Mouse (Mus musculus) hindlimb bud, embryonic 11.5 days (tissue): ENCODE data around the gene Uqcr11.

ENCODE experiments used
- DNase-seq: peaks from one replicate; pipeline ENCODE4 v3.0.0-alpha.2; 2012; ENCODE audit warnings: low read depth, low spot score; ENCODE audit errors: extremely low spot score

The Uqcr11 gene

DNA sequence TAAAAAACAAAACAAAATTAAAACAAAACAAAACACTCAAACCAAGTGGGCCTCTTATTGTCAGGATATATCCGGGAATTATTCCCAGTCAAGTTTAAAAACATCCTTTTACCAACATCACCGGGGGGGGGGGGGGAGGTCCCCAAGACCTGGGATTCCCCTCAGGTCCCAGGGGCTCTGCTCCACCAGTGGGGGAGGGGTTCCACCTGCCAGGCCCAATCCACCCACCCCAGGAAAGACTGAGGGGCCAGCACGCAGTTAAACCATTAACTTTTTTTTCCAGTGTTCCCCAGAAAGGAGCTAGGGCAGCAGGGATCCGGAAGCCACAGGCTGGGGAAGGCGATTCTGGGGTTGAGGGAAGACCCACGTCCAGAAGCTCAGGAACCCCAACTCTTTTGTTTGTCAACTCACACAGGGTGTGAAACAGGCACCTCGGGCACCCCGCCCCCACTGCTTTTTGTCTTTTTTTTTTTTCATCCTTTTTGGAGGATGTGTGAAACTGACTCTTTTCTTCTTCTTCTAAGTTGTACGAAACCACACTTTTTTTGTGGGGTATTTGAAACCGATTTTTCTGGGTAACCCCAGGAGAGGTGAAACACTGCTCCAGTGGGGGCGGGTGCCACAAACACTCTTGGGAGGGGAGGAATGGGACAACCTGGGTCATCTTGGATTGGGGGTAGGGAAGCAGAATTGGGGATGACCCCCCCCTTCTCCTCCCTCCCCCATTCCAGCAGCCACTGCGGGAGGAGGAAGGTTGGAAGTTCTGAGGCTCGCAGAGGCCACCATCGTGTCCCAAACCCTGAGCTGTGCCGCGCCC, 25.1 kb upstream of the Uqcr11 start:
- DNase-seq, result no peak

DNA sequence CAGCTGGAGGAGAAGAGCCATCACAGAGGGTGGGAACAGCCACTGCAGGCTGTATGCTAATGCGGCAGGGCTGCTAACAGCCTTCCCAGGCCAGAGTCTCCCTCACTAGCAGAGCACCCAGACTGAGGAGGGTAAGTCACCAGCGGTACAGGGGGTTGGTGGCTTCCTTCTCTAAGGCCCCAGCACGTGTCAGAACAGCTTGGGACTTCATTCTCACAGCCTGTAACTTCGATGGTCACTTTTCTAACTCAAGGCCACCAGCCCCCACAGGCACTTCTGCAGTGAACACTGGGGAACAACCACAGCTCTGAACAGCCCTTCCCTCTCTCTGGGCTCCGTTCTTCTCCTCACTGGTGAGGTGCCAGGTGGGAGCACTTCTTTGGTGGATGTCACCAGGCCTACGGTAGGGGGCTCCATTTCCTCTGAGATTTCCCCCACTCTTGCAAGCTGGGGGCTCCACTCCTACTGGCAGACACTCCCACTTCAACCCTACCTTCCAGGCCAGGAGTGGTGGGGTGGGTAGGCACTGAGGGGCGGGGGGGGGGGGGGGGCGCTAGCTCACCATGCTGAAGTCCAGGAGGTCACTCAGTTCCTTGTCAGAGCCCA, 23.8 kb upstream of the Uqcr11 start:
- no peak for DNase-seq

DNA sequence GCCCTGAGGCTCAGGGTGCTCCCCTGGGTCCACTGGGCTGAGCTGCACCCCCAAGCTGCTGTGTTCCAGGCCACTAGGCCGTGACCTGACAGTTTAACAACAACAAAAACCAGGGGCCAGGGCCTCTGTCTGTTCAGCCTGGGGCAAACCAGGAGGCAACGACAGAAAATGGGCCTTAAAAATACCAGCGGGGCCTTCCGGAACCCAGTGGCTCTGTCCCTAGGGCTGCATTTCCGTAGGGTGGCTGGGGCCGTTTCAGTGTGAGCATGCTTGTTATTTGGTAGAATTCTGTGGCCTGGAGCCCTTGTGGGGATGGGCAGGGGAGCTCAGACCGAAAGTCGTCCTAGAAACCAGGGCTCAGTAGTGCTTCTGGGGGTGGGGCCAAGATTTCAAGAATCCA, 23.2 kb upstream of the Uqcr11 start:
- DNase-seq, result no peak

DNA sequence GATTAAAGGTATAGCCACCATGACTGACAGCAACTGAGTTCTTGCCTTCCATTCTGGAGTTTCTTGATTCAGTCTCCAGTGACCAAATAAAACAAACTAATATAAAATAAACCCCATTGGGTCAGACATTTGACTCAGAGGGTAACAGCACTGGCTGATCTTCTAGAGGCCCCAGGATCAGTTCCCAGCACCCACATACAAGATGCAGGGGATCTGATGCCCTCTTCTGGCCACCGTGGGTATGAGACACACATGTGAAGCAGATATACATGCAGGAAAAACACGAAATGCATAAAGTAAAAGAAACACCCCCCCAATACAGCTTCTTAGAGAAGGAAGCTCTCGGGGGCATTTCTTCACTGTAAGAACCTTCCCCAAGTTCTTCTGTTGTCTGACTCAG, 18.4 kb upstream of the Uqcr11 start:
- no peak for DNase-seq

DNA sequence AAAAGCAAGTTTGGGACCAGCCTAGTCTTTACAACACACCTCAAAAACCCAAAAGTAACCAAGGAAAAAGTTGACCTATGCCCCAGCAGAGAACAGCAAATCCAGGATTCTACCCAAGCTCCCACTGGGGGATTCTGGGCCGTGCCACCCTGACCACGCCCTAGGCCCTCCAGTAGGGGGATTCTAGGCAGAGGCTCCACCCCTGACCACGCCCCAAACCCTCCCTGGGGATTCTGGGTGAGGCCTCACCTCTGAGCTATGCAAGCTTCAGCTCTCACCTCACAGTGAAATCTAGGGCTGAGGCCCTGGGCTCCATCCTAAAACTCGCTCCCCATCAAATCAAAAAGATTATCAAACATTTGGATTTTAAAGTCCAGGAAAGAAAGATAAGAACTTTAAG, 16.9 kb upstream of the Uqcr11 start:
- DNase-seq, result no peak

DNA sequence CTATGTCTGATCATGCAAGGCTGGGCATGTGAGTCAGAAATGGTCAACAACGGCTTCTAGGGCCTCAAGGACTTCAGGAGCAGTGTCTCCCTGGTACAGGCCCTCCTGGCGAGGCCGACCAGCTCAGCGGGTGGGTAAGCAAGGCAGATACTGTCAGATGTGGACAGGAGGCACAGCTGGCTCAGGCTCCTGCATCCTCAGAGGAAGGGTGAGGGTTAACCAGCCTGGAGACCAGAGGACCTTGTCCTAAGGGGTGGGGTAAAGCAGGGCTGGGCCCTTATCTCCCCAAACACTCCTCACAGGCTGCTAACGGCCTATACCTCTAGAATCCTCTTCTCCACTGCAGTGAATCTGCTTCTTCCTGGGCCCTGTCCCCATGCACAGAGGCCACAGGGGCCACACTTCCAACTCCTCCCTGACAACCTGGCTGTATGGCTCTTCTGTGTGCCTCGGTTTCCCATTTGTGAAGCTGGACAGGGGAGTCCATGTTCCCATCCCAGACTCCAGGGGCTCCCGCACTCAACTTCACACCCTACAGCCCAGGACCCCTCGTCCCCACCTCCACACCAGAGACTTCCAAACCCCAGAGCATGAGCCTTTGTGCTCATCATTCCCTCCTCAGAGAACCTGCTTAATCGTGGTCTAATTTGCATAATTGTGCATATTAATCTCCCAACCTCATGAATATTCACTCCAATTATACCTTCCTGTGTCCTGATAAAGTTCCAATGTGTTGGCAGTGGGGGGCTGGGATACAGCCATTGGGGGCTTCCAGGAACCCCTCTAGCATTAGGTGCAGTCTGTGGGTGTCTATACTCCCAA, 15.2 kb upstream of the Uqcr11 start:
- DNase-seq, result no peak

DNA sequence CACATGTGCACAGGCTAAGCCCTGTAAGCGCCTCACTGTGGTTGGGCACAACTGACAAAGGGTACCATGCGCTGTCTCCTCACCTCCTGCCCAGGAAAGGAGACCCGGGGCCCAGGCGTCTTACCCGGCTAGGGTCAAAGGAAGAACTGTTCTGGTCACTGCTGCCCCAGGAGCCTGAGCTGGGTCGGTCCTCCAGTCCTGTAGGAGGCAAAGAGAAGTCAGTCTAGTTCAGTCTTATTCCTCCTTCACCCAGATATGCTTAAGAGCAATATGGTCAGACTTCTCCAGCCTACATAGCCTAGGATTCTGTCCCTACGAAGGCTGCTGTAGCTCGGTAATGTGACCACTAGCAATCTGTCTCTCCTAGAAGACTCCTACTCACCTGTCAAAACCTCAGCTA, 14.6 kb upstream of the Uqcr11 start:
- DNase-seq, result no peak

DNA sequence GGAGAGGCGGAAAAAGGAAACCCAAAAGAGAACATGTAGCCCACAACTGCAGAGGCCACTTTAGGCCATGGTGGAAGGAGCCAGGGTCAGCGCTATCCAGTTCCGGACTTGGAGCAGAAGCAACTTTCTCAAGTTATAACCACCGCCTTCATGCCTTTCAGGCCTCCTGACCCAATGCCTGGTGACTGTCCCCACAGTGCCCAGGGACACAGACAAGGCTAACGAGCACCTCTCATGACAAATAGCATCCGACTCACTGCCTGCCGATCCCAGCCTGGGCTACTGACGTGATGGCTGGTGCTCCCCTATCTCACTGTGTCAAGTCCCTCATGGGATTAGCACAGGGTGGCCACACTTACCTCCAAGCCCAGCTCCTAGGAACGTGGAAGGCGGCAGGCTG, 14.1 kb upstream of the Uqcr11 start:
- no peak for DNase-seq

DNA sequence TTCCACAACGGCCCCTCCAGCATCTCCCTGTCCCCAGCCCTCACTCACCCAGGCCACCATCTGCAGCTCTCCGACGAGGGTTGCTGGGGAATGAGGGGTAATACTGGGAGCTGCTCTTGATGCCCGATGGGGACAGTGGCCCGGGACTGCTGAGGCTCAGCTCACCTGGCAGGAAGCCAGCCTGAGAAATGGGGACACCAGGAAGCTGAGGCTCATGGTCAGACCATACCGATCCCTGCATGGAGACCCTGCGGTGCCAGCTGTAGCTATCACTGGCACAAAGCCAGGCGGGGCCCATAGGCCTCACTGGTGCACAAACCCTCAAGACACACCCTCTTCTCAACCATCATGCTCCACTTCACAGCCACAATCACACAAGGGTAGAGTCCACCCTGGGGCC, 12.8 kb upstream of the Uqcr11 start:
- DNase-seq, result no peak

DNA sequence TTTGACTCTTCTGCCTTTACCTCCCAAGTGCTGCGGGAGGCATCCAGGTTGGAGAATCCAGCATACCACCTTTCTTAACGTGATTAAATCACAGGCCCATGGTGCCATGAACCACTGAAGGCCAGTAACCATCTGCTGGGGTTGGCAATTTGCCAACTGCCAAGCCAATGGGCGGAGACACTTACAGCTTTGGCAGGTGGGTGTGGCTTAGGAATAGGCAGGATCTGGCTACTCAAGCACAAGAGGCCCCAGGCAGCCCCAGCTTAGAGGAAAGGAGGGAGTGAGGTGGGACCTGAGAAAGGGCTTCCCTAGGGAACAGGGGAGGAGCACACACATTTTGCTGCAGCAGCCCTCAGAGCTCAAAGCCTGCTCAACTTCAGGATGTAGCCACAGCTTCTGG, 11.7 kb upstream of the Uqcr11 start:
- DNase-seq, result no peak

DNA sequence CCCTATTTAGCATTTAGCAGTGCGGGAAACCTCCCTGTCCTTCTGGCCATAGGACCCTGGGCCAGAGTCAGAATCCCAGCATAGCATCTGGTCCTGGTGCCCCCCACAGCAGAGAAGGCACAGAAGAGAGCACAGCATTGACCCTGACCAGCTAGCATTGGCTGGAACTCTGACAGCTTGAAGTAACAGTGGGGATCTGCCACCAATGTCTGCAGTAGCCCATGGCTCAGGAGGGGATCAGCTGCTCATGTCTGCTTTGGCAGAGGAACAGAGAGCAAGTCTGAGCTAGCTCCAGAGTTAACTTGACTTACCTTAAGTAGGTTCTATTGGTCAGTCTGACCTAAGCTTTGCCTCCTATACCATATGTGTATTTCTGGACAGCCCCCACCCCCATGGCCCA, 11.2 kb upstream of the Uqcr11 start:
- no peak for DNase-seq

DNA sequence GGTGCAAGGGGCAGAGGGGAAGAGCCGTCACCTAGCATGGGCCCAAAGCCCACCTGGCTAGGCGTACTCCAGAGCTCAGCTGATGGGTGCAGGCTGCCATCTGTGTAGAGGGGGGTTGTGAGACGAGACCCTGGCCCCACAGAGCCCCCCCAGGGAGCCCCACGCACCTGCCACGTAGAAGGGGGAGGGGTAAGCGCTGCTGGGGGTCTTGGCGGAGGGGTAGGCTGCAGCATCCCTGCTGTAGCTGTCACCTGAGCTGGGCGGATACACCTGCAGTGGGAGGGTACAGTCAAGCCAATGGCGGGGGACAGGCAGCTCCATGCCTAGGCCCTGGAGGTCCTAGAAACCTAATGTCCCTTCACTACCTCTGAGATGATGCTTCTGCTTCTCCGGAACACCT, 10.7 kb upstream of the Uqcr11 start:
- DNase-seq, result no peak

DNA sequence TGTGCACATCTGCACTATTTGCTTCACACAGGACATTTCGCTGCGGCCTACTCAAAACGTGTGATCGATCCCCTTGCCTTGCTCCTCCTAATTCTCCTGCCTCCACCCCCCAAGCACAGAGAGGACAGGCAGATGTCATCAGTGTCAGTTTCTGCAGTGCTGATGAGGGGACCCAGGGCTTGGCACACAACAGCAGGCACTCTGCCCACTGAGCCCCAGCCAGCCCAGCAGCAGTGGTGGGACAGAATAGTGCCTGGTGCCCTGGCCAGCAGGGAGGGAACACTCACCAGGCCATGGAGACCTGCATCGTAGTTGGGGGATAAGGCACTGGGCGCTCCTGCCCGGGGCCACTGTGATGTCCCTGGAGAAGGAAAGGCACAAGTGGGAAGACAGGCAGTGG, 8.9 kb upstream of the Uqcr11 start:
- DNase-seq, result no peak

DNA sequence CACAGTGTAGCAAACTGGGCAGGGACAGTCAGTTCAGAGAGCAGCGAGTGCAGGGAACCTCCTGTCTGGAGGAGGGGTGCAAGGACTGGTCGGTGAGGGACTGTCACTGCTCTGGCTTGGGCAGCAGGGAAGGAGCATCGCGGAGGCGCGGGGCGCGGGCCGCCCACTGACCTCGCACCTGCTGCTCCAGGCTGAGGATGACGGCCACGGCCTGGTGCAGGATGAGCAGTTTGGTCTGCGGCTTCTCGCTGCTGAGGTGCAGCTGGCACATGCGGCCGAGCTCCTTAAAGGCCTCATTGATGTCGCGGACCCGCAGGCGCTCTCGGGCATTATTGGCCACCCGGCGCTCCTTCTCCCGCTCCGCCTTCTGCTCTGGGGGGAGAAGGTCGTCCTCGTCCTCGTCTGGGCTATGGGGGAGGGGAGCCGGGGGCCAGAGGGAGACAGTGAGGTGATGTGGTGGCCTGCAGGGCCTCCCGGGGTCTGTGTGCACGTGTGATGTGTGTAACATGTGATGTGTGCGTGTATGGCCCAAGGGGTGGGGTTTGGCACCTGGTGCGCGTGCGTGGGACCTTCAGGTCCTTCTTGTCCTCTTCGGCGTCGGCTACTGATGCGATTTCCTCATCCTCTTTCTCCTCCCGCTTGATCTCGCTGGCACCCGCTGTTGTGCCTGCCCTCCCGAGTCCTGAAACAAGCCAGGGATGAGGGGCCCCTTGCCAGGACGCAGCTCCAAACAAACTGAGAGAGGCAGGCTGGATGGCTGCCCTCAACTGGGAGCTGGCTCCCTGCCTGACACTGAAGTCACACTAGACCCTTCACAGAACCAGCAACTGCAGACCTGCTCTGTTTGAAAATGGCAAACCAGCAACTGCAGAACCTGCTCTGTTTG, 6.3 kb upstream of the Uqcr11 start:
- no peak for DNase-seq

DNA sequence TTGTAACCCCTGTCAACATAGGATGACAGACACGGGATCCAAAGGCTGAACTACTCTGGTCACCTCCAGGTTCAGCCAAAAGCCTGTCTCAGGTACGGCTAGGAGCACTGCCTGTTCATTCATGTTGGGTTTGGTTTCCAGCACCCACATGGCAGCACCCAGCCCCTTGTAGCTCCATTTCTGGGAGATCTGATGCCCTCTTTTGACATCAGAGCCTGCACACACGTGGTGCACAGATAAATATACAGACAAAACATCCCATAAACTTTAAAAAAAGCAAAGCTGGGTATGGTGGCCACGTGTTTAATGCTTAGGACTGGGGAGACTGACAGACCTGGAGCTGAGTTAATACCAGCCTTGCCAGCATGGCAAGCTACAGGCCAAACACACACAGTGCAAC, 1.3 kb upstream of the Uqcr11 start:
- no peak for DNase-seq

DNA sequence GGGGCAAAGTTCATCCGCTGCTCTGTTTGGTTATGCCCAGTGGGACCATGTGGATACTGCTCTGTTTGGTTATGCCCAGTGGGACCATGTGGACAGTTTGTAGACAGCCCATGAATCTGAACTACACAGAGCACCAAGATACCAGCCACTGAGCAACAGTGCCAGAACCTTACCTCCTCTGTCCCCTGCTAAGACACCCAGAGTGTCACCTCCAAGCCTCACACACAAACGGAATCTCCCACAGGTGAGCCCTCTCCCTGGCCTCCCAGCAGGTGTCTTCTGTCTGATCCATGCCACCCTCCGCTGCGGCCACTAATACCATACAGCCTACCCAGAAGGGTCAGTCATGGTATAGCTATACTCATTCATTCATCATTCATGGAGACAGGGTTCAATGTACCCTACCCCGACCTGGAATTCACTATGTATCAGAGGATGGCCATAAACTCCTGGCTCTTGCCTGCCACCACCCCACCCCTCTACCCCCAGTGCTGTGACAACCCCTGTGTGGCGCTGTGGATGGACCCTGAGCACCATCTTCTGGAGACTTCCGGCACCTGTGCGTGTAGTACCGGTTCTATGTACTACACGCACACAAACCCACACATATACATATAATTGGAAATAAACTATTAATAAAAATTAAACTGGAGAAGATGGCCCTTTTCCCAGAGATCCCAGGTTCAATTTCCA, 1.0 kb downstream of the Uqcr11 start:
- DNase-seq, result no peak

DNA sequence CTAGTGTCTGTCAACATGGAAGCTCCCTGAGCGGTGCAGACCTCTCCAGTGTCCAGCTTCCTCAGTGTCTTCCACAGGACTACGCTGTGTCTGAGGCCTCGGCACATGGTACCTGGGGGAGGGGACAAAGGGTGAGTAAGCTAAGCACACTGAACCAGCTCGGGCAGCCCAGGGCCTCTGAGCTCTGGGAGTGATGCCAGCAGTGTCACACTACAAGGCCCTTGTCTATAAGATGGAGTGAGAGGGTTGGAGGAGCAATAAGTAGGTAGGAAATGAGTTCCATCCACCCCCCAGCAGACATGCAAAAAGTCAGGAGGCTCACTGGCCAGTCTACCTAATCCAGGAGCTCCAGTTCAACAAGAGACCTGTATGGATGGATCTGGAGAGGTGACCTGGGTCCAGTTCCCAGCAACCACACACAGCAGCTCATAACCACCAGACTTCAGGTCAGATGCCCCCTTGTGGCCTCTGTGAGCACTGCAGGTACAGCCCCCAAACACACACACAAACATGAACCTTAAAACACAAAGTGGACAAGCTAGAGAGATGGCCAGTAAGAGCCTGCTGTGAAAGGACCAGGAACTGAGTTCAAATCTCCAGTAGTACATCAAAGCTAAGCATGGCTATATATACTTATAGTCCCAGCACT, 3.5 kb downstream of the Uqcr11 start:
- no peak for DNase-seq

DNA sequence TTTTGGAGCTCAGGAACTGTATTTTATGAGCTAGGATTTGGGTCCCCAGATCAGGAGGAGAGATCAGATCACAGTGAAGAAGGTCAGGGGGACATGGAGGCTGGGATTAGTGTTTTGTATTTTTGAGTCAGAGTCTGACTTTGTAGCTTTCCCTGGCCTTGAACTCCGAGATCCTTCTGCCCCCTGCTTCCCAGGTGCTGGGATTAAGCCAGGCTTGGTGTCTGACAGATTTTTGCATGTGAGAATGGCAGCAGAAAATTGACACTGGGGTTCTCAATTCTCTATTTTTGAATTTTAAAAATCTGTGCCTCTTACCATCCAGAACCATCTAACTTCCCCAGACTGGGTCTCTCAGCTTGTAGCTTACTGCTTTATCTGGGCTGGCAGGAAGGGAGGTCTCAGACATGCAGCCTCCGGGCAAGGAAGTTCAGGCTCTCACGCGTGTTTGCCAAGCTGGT, 5.9 kb downstream of the Uqcr11 start:
- DNase-seq, result no peak

DNA sequence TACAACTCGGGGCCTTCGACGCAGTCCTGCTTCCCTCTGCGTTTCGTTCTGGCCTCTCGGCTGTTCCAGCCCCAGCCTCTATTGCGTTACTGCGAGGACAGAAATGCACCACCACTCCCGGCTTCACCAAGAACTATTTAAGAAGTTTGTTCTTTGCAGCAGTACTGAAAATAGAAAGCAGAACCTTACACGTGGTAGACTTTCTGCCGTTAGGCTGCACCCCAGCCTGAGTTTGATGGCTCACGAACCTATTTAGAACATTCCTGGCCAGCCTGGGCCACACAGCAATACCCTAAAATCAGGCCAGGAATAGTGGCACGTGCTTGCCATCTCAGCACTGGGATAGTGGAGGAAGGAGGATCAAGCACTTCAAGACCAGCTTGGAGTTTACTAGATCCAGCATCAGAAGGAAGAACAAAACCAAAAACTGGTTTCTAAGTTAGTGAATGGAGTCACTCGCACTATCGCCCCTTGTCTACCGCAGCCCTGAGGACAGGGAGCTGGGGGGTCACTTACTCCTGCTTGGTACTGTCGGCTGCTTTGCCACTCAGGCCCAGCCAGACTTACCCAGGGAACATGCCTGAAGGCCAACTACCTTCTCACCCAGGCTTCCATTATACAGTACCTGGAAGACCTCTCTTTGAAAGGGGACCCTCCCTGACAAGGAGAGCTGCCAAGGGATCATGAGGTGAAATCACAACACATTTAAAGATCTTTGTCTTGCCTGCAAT, 6.5 kb downstream of the Uqcr11 start:
- no peak for DNase-seq
